In genomic region chr8:4510824-4511223, GRCm38 (mm10) we compare ENCODE assay signal across 14 mouse cellular contexts. TPM values are rescaled to one million over a fixed set of nuclear protein-coding genes. Genes with fewer than 3 reads are reported as not detected.
A peak's percentile ranks its signal among the peaks of the same experiment; 100 is the strongest.
DNase-seq lines count a peak whose midpoint lies in the region; ATAC-seq and TF ChIP-seq lines count a peak whose summit lies in the region.
"Had no signal": no experiment of that assay in that cellular context is flagged by ENCODE, and none has a peak within 500 bp of the region (broad histone marks: within the 10 kb centered on the region; RNA-seq: fewer than 3 reads in every experiment).

No protein-coding gene starts in this region.

- TF ChIP-seq CTCF in gastrocnemius, adult 2 months (IDR thresholded peaks at IDR 0.05): peak; percentile 16; the same call in 1 of the 2 replicates
- peak; percentile 39 for TF ChIP-seq CTCF in layer of hippocampus, adult 2 months (conservative IDR thresholded peaks at IDR 0.05)
- TF ChIP-seq CTCF in Patski (IDR thresholded peaks at IDR 0.05): peak; percentile 19

- intact Hi-C loops in gastrocnemius, adult 2 months (cut with DNase I): no loop called here

- H3K27me3 ChIP-seq in Patski: no peaks in the 10 kb centered on the region
- H3K27me3 ChIP-seq: liver, embryonic 15.5 days had no signal

- no peak overlapping the region for H3K27ac ChIP-seq in gastrocnemius, adult 2 months
- peak overlapping the region; percentile 81 for H3K27ac ChIP-seq in layer of hippocampus, adult 2 months
- H3K27ac ChIP-seq: liver, embryonic 15.5 days had no signal

- POLR2A ChIA-PET in Patski (lab: Charles Lee): no interaction called here

- H3K4me3 ChIP-seq in gastrocnemius, adult 2 months: no peak overlapping the region
- H3K4me3 ChIP-seq in layer of hippocampus, adult 2 months: no peak overlapping the region
- H3K4me3 ChIP-seq: liver, embryonic 15.5 days; myocyte had no signal

- ATAC-seq in Patski: no peak

- in situ Hi-C loops in Patski (cut with MboI; ENCODE audit: low pct_unique_long_range_greater_than_20kb): no loop called here

- DNase-seq in gastrocnemius, adult 2 months: no peak
- DNase-seq in gastrocnemius, adult 18-20 months (ENCODE audit: low spot score): no peak
- no peak for DNase-seq in layer of hippocampus, adult 2 months (ENCODE audit: low spot score in 2 of 2)
- no peak for DNase-seq in layer of hippocampus, adult 11-12 months (ENCODE audit: low spot score)
- no peak for DNase-seq in Patski (ENCODE audit: low read depth, low spot score)
- DNase-seq in lung, postnatal 14 days: peak; percentile 11
- no peak for DNase-seq in ovary, postnatal 14 days (ENCODE audit: low spot score)
- no peak for DNase-seq in frontal cortex, adult 2 months (ENCODE audit: extremely low spot score in 1 of 2, low spot score in 1 of 2)
- DNase-seq: adrenal gland, postnatal 25 days; cerebellum, adult 9-10 months; kidney, adult 11 months; thymus, adult 18-20 months had no signal

- CTCF ChIA-PET in Patski (lab: Charles Lee): no interaction called here

RNA-seq across cellular contexts. Expression of gene Cers4, which starts 18.0 kb away (rescaled TPM):
- 1 to 10 TPM; 3.4 to 3.7 TPM for total RNA-seq in gastrocnemius, adult 2 months (2021)
- 1 to 10 TPM; 2.4 to 4.2 TPM for total RNA-seq in gastrocnemius, adult 18-20 months (2021)
- 10 to 100 TPM; 50.6 to 51.3 TPM for total RNA-seq in layer of hippocampus, adult 2 months (2021)
- 21.1 TPM for polyA plus RNA-seq in Patski (2021)
- polyA plus RNA-seq in frontal cortex, adult 2 months (2012; rRNA removed): 46.7 and 54.5 TPM in 2 replicates

Comparison
In these comparisons a context has a peak if more than half of its experiments do, and no peak if none do; other contexts are left out.
1. RNA of gene Cers4, which starts 18.0 kb away (total RNA-seq): 50.6 to 51.3 TPM in layer of hippocampus, adult 2 months; 2.4 to 4.2 TPM in gastrocnemius, adult 18-20 months and 3.4 to 3.7 TPM in gastrocnemius, adult 2 months; every median in the first group is over 4 times any median in the second.
2. Peak in every context shown above with its lines, with median percentiles within 50 percentile points of each other: CTCF ChIP-seq.